Mouse (Mus musculus): ENCODE data around the gene Hbb-bt.
"Not testable (repeated sequence)": the region's sequence is repeated elsewhere in the genome, so short reads cannot be mapped to it uniquely, and the experiment has no call there.

Gene Hbb-bt

DNA sequence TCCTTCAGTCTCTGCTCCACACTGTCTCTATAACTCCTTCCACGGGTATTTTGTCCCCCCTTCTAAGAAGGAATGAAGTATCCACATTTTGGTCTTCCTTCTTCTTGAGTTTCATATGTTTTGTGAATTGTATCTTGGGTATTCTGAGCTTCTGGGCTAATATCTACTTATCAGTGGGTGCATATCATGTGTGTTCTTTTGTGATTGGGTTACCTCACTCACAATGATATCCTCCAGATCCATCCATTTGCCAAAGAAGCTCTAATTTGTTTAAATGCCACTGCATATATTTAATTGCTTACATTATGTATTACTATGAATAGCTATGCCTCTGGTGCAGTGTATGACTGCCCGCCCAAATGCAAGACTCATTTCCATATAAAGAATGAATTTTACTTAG lies 5.7 kb downstream of the Hbb-bt start:
- DNase-seq, result not testable (repeated sequence)

DNA sequence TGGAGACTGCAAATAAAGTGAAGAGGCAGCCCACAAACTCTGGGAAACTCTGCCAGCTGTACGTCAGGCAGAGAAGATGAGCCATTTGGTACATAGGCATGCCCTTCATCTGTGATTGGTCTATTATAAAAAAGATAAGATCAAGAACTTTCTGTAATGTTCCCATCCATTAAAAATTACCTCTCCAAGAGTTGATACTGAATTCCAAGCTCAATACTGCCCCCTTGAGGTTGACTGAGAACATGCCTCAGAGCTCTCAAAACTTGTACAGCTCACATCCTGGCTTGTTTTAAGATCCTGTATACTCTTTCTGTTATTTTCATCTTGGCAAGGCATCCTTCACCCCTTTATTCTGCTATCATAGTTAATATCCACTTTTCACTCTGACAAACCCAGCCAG lies 6.9 kb downstream of the Hbb-bt start:
- DNase-seq, result peak in 1 of 2 experiments; percentile 3

DNA sequence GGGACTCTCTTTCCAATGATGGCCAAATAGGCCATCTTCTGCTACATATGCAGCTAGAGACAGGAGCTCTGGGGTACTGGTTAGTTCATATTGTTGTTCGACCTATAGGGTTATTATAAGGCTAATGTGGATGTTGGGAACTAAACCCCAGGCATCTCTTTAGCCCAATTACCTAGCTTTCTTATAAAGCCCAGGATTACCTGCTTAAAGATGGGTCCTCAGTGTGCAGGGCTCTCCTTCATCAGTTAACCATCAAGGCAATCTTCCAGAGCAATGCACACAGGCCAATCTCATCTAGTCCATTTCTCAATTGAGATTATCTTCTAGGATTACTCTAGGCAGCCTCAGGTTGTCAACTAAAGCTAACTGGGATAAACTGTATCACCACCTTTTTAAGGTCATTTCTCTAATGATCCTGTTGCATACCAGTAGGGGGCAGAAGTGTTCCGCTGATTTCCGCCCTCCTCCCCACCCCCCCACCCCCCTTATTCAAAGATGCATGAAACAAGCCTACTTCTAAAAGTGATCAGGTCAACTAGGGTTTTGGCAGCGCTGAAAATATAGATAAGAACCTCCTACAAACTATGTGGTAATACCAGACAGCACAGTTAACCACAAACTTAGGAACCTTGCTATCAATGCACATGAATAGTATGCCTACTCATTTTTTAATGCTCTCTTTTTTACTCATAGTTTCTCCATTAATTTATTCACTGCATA lies 21.0 kb downstream of the Hbb-bt start:
- DNase-seq, result no peak

DNA sequence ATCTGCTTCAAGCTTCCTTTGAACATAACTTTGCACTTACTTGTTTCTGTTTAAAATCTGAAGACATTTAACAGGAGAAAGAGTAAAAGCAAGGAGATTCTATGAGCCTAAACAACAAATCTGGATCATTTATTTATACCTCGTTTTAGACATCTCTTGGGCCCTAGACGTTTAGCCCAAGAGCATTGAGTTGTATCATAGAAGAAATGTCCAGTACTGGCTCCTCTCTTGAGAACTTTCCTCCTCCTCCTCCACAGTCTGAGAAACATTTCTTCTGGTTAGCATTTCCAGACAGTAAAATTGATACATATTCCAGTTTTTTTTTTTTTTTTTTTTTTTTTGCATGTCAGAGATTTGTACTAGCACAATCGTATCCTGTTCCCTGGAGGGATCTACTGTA lies 22.1 kb downstream of the Hbb-bt start, which contains the start of gene Olfr67:
Olfr67 (minus strand) TSS at position 101 of the 400 bp plus-strand sequence.
- no peak for DNase-seq

DNA sequence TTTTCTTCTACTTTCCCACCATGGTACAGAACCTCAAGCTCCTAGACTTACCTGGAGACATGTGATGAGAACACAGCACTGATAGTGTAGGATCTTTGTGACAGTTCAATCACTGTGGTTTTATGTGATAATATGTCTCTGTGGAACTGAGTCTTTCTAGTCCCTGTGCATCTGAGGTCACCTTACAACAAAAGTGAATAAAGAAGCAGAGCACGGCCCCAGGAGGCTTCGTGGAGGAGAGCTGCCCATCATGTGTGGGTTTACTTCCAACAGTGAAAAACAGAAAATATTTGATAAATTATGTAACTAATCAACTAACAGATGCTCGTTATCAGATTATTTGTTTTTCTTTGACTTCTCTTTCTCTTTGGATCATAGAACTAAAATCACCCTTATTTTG lies 34.2 kb downstream of the Hbb-bt start, which contains the start of gene Olfr68:
Olfr68 (minus strand) TSS at position 101 of the 400 bp plus-strand sequence.
- DNase-seq, result no peak

DNA sequence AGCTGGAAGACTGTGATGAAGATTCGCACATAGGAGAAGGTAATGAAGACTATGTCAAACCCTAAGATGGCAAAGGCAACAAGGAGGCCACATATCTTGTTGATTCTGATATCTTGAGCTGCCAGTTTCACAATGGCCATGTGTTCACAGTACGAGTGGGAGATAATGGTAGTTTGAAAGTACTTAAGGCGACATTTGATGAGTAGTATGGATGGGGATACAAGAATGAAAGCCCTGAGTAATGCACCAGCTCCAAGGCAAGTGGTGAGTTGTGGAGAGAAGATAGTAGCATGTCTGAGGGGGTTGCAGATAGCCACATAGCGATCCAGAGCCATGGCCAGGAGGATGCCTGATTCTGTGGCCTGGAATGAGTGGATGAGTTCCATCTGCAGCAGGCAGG lies 36.1 kb downstream of the Hbb-bt start:
- not testable (repeated sequence) for DNase-seq

DNA sequence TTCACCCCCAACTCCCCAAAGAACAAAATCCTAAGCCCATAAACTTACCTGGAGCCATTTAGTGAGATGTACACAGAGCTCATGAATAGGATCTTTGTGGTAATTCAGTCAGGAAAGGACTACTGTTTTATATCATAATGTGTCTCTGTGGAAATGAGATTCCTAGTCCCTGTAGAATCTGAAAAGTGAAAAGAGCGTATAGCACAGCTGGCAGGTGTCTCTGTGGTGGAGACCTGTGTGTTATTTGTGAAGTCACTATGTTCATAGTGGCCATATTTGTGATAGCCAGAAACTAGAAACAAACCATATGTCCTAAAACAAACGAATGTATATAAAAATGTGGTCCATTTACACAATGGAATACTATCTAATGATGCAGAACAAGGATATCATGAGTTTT lies 42.3 kb downstream of the Hbb-bt start, which contains the start of gene Olfr69:
Olfr69 (minus strand) TSS at position 101 of the 400 bp plus-strand sequence.
- no peak for DNase-seq

DNA sequence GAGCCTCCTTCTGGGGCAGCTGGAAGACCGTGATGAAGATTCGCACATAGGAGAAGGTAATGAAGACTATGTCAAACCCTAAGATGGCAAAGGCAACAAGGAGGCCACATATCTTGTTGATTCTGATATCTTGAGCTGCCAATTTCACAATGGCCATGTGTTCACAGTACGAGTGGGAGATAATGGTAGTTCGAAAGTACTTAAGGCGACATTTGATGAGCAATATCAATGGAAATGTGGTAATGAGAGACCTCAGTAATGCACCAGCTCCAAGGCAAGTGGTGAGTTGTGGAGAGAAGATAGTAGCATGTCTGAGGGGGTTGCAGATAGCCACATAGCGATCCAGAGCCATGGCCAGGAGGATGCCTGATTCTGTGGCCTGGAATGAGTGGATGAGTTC lies 46.1 kb downstream of the Hbb-bt start:
- DNase-seq, result not testable (repeated sequence)
